Mouse (Mus musculus) spleen, adult 18-20 months (tissue): ENCODE data around the gene Itga10.
"Not testable (repeated sequence)": the region's sequence is repeated elsewhere in the genome, so short reads cannot be mapped to it uniquely, and the experiment has no call there.

Experiments used
- DNase-seq, 2 experiments: peaks; one replicate each; pipeline ENCODE4 v3.0.0; 2022; ENCODE audit warnings: mixed read lengths in 2 of 2

The Itga10 gene

GRCm38 (mm10) chr3:96634928-96635879 is 10.2 kb upstream of the Itga10 start, which contains the start of the genes Pex11b and Gm42957:
Gene Pex11b (plus strand): TSS chr3:96635376.
Gene Gm42957 (plus strand): TSS chr3:96635474.
- DNase-seq = peak; percentile 69 to 77

GRCm38 (mm10) chr3:96635906-96636305 is 9.5 kb upstream of the Itga10 start:
- DNase-seq = no peak

- DNase-seq = no peak
Observed at GRCm38 (mm10) chr3:96636448-96636847, 8.9 kb upstream of the Itga10 start.

- DNase-seq = peak; percentile 48 to 76
Observed at GRCm38 (mm10) chr3:96639219-96639618, 6.2 kb upstream of the Itga10 start.

GRCm38 (mm10) chr3:96647365-96647764 is 2.0 kb downstream of the Itga10 start:
- no peak for DNase-seq

GRCm38 (mm10) chr3:96660901-96661300 is 15.5 kb downstream of the Itga10 start:
- no peak for DNase-seq

GRCm38 (mm10) chr3:96662731-96663316 is 17.4 kb downstream of the Itga10 start:
- DNase-seq = no peak

GRCm38 (mm10) chr3:96663432-96664239 is 18.3 kb downstream of the Itga10 start:
- DNase-seq = peak; percentile 41 to 77

- not testable (repeated sequence) for DNase-seq
Observed at GRCm38 (mm10) chr3:96665732-96666363, 20.5 kb downstream of the Itga10 start.

- DNase-seq = no peak
Observed at GRCm38 (mm10) chr3:96666916-96667315, 21.5 kb downstream of the Itga10 start.

GRCm38 (mm10) chr3:96667316-96667715 is 21.9 kb downstream of the Itga10 start:
- no peak for DNase-seq

- DNase-seq = no peak
Observed at GRCm38 (mm10) chr3:96668424-96669067, 23.2 kb downstream of the Itga10 start.

- peak; percentile 71 for DNase-seq
Observed at GRCm38 (mm10) chr3:96669727-96670468, 24.5 kb downstream of the Itga10 start, which contains the start of gene Ankrd35. Gene Ankrd35 (plus strand): TSS chr3:96670131.

GRCm38 (mm10) chr3:96671519-96671918 is 26.1 kb downstream of the Itga10 start:
- DNase-seq = no peak

- no peak for DNase-seq
Observed at GRCm38 (mm10) chr3:96673514-96673913, 28.1 kb downstream of the Itga10 start.

- no peak for DNase-seq
Observed at GRCm38 (mm10) chr3:96674442-96674841, 29.1 kb downstream of the Itga10 start.

GRCm38 (mm10) chr3:96675171-96675570 is 29.8 kb downstream of the Itga10 start:
- DNase-seq = no peak

GRCm38 (mm10) chr3:96675690-96676089 is 30.3 kb downstream of the Itga10 start:
- DNase-seq = no peak

- no peak for DNase-seq
Observed at GRCm38 (mm10) chr3:96678456-96678855, 33.1 kb downstream of the Itga10 start.

GRCm38 (mm10) chr3:96679159-96679674 is 33.8 kb downstream of the Itga10 start:
- no peak for DNase-seq
